Mouse (Mus musculus): Measurements from ENCODE around the gene Palld.

Palld gene

DNA sequence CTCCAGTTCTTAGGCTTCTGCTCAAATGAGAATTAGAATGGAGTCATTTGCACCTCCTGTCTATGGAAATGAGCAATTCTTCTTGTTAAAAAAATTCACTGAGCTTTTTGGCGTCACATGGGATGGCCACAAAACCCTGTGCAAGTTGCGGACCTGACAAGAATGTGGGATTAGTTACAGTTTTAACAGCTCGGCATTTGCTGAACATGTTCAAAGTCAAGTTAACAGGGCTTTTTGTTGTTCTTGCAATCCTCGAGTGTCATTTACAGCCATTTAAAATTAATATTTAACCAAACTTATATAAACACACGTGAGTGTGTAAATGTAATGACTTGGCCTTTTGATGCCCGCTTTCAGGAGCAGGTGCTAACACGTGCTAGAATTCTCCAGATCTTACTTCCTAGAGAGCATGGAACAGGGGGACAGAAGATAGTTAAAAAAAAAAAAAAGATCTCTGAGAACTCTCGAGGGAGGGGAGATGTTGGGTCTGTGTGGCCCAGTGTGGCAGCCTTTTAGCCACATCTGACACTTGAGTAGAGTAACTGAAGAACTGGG is 276.8 kb downstream of the Palld start:
- DNase-seq: no peak

DNA sequence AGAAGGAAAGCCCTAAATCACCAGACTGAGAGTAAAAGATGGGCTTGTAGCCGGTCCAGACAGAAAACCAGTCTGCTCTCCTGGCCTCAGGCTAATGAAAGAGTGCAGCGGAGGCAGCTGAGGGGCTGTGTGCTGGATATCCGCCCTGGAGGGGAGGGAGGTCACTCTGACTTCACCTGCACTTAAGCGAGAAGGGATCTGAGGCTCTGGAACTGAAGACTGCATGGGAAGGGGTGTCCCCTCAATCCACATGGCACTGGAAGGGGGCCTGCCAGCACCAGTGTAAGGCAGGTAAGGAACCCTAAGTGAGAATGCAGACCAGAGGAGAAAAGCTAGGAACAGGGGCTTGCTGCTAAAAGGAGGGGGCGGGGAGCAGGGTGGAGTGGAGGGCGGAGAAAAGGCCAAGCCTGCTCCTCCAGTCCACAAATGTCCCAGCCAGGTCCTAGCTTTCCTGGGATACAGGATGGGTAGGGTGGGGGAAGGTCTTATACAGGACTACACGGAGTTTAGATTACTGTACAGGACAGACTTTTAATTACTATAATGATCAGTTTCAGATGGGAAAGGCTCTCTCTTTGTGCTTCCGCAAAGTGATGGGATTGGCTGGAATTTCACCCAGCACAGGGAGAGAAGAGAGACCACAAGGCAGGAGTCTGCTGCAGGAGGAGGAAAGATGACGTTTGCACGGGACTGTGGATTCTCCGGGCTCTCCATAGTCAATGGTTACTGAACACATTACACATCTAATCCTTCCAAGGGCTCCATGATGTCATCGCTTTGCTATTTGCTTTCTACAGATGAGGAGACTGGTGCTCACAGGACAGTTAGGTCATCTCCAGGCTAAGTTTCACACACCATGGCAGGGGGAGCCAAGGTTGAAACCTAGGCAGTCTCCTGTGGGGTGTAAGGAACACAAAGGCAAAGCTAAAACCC is 278.7 kb downstream of the Palld start:
- DNase-seq: no peak

DNA sequence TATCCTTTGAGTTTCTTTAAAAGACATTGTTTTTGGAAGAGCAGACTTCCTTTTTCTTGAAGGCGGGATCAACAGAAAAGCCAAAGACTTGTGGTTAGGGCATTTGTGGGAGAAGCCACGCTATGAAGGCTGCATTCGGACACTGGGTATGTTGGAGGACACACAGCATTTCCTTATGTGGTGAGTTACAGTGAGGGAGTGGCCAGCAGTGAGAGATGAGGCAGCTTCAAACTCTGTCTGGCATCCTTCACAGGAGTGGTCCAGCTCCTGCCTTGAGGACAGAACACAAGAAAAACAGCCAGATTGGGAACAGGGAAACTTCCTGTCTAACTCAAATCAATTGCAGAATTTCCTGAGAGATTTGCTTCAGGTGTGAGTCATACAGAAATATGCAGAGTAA is 281.2 kb downstream of the Palld start:
- no peak for DNase-seq

DNA sequence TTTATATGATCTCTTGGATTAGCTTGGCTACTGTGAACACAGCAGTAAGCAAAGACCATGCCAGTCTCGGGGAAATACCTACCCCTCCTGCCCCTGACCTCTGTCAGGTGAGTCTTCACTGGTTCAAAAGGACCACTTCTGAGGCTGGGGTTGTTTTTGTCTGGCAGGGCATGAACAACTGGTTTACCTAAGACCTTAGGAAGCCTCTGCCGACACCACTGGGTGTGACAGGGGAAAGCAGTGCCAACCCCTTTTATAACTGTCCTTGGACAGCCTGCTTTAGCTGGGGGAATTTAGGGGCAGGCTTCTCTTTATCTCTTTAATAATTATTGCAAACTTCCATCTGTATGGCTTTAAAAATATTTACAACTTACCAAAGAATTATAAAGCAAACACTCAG is 284.8 kb downstream of the Palld start:
- DNase-seq: no peak

DNA sequence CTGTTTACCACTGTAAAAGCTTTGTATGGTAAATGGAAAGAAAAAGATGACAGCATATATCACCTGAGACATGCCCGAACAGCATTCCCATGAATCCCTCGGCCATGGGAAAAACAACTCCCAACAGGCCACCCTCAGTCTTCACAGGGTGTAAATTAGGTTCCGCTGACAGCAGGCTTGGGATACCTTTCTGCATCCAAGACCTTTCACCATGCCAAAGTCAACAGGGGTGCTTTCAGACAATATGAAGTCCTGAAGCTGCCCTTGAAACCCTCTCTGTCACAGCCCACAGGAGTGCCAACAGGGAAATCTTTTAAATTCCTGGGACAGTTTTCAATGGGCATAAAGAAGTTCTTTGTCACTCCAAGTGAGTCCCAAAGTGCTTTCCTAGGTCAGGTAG is 285.4 kb downstream of the Palld start:
- DNase-seq: no peak

DNA sequence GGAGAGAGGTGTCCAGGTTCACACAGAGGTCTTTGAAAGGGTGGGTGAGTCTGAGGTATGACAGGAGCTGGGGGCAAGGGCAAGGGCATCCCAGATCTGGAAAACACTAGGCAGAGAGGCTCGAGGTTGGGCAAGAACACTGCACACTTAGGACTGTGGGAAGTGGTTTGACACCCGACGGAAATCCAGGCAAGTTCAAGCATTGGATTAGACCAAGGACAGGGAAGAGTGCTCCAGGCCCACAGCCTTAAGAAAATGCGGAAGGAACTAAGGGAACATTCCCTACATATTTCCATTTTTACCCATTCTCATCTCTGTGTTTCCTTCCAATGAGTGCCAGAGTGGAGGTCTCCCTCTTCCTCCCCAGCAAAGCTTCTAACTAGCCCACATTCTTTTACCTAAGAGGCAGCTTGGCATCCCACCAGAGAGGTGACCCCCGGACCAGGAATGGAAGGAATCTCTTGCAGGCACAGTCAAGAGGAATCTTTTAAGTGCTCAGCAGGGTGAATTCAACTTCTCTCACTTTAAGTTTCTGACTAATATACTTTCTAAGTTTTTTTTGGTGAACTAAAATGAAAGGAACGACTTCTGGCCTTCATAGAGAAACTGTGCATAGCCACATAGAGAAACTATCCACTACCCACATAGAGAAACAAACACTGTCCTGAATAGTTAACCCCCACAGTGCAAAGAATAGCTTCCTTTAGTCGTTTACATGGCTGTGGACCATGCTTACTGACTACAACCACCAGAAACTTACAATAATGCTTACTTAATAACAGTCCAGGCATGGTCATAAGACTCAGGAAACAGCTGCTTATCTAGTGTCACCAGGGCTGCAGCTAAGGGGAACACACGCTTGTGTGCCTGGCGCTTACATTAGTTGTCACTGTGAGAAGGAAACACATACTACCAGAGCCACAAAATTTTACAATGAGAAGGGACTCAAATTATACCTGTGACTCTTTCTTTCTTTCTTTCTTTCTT is 286.5 kb downstream of the Palld start:
- DNase-seq: no peak

DNA sequence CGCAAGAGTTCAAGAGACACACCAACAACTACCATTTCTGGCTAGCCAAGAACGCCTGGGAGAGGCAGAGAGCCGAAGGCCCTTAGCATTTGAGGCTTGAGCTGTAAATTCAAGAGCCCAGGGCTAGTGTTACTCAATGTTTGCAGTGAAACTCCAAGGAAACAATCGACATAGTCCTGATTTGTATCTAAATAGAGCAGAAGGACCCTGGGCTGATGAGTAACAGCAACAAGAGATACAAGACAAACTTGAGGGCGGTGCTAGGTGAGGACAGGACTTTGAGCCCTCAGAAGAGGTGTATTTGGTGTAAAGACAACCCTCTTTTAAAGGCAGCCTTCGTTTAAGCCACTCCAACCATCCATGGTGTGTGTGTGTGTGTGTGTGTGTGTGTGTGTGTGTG is 290.7 kb downstream of the Palld start:
- DNase-seq: no peak

DNA sequence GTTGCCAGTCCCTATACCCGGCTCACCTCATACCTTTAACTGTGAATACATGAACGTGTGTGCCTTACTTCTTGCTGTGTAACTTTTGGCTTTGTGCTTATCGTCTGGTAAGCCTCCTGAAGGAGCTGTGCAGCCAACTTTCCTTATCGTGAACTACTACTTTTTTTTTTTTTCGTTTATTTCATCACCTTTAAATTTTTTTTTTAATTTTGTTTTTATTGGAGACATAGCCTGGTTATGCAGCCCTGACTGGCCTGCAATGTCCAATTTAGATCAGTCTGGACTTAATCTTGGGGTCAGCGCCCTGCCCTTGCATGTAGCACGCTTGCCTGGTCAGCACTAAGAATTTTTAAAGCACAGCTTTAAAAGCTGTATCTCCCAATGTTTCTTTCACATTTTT is 291.4 kb downstream of the Palld start:
- DNase-seq: no peak

DNA sequence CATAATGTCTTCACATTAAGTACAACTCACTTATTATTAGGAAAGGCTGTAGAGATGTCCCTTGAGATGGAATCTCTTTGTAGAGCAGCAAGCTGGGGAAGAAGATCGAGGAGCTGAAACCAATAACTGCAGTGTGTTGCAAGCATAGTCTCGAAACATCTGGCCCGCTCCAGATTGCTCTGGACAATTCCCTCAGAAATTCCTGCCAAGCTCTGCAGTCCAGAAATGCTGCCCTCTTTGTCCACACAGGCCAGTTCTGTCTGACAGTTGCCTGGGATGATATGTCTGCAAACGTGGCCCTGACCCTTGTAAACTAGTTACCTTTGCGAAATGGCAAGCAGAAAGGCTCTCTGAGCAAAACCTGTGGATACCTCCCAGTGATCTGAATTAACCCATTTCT is 291.9 kb downstream of the Palld start:
- no peak for DNase-seq

DNA sequence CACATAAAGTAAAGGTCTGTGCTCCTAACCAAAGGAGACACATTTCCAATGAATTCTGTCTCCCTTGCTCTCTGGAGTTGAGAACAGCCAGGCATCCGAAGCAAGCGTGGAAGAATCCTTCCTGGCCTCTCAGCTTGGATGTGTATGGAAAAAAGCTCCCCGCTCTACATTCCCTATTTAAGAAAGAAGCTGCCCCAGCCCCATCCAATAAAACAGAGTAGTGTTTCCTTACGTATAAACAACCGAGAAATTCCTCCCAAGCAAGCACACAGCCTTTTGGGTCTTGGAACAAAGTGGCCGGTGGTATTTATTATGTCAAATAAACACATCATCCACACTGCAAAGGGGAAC is 295.1 kb downstream of the Palld start:
- DNase-seq: no peak

DNA sequence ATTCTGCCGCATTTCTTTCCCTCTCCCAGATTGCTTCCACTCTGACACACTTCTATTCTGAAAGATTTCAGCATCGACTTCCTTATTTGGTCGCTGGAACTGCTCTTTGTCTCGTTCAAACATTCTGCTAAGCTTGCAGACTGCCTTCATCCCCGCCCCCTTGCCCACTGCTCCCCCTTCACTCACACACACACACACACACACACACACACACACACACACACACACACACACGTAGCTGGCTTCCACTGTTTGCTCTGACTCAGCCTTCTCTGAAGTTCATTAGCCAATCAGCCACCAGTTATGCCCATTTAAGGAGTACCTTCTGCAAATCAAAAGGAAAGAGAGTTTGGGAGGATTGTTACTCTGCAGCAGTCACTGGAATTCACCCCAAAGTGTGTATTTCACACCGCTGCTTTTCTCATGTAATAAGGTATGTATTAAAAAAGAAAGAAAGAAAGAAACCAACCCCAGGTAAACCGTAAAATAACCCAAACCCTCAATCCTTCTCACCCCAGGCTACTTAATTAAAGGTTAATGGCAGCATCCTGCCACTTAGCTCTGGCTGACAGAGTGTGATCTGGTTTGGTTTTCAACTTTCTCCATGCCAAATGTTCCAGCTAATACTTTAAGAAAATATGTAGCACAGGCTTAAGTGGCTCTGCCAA is 295.6 kb downstream of the Palld start:
- peak; percentile 21 to 53 for DNase-seq

DNA sequence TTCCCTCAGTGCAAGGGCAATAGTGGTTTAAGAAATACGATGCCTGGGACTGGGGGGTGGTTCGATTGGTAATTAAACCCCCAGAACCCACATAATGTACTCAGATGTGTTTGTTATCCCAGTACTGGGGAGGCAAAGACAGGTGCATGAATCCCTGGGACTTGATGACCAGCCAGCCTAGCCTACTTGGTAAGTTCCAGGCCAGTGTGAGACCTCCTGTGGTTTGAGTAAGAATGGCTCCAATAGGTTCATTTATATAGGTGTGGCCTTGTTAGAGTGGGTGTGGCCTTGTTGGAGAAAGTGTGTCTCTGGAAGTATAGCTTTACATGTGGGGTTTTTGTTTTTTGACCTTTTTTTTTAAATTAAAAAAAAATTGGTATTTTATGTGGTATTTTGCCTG is 297.6 kb downstream of the Palld start:
- no peak for DNase-seq

DNA sequence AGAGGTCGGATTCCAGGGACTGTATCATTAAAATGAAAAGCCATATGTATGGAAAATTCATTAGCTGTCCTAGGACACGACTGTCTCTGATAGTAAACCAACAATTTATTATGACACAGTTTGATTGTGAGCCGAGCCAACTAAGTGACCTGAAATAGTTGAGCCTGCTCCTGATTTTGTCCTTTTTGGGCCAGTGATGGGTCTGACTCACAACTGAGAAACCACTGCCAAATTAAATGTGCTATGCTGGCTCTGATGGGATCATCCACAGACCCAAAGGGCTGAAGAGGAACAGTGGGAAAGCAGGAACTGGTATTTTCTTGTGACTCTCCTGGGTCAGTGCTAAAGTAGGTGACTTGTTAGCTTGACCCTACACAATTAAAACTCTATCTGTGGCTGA is 305.6 kb downstream of the Palld start:
- no peak for DNase-seq

DNA sequence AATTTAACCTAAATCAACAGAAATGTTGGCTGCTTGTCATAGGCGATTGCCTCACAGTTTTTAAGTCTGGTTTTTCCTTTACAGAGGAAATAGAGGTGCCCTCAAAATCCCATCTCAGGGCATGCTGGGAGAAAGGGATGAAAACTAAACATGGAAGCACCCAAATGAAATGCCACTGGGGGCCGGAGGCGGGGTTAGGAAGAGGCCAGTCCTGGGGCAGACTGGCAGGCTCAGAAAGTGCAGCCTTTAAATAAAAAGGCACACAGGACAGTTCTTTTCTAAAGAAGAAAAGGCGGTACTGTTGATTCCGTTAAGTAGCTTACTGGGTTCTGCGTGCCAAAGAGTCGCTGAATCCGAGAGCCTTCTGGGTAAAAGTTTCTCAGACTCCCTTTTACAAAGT is 311.0 kb downstream of the Palld start:
- peak; percentile 11 for DNase-seq

DNA sequence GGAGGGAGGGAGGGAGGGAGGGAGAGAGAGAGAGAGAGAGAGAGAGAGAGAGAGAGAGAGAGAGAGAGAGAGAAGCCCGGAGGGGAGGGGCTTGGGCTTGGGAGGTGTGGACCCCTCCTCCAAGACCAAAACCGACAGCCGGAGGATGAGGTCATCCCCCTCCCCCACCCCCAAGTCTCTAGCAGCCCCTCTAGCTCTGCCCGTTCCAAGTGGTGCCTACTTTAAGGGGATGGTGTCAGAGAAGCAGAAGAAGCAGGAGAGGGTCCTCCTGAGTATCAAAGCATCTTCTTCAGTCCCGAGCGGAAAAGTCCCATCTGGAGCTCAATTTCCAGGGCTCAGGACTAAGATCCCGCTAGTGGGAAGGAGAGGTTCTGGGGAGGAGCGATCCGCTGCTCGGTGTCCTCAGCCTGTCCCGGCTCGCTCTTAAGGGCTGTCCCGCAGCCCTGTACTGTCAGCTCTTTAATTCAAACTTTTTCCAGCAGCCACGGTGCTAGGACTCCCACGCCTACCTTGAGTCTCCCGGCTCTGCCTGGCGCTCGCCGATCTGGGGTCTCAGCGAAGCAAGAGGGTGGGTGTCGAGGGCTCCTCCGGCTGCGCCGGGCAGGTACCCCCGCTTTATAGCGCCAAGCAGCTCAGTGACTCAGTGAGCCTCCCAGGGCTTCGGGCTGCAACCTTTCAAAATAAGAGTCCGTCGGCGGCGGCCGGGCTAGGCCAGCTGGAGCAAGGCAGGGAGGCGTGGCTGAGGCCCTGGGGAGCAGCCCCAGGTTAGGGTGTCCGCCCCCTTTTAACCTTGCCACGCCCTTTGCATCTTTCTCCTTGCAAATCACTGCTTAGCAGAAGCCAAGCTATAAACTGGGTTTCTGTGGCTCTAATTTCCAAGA is 311.7 kb downstream of the Palld start:
- peak; percentile 74 to 80 for DNase-seq

DNA sequence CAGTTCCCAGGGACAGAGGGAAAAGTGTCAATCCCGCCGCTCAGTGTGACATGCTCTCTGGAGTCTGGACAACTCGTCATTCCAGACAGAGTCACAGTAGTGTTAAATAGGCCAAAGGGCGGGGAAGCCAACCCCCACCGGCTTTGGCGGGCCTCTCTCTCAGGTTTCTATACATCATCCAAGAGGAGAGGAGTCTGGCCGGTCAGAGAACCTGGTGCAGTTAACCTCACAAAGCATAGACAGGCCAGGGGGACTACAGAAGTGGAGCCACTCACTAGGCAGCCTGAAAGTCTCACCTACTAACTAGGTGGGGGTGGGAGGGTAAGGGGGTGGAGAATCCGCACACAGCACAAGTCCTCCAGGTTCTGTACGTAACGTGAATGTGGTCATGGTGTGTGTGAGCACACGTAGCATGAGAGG is 312.5 kb downstream of the Palld start:
- peak; percentile 15 to 16 for DNase-seq

DNA sequence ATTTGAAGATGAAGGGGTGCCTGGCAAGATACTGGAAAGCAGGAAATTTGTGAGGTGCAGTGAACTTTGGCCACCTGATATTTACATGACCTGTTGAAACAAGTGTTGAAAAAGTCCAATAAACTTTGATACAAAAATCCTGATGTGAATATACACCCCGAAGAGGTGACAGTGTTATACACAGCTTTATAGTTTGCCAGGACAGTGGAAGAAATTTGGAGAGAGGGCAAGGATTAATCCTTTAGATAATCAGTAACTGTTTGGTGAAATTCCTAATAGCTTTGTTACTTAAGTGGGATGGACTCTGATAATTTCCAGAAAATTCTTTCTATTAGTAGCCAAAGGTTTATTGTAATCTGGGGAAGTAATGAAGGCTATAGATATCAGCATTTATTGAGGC is 314.2 kb downstream of the Palld start:
- no peak for DNase-seq

DNA sequence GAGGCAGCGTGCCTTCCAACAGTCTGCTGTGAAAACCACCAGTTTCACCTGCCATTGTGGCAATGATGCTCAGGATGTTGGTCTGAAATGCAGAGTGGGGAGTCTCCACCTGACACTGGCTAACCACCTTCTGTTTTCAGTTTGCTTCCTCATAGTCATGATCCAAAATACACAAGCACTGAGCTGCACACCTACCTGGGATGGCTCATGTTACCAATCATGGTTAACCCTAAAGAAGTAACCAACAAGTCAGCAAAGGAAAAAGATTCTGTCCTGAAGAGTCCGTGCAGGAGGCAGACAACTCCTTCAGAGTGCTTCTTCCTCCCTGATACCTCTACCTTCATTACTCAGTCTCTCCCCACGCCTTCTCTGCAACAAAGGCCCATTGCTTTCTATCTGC is 314.8 kb downstream of the Palld start:
- no peak for DNase-seq

DNA sequence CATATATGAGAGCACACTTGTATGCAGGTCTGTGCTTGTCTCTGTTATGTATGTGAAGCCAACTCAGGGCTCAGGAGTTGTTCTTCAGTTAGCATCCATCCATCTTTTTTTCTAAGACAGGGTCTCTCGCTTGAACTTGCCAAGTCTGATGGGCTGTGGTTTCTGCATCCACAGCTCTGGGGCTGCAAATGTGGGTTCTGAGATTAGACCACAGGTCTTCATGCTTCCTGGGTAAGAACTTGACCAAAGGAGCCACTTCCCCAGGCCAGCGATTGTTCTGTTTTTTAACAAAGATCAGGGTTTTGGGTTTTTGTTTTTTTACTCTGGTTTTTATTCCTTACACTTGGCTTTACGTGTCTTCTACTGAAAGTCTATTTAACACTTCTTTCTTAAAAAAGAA is 316.0 kb downstream of the Palld start:
- DNase-seq: no peak

DNA sequence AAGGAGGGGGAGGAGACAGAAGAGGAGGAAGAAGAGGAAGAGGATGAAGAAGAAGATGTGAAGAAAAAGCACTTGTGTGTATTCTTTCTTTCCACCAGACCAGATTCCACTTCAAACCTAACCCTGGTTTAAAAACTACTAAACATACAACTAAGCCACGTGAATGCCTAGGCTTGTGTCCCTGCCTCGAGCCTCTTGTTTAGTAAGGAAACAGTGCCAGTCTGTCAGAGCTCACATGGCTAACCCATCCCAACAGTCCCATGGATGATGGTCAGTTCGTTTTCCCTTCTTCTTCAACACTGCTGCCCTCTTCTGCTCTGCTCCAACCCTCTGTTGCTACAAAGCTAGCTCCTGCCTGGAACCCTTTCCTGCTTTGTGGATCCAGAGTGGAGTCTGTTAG is 316.7 kb downstream of the Palld start:
- DNase-seq: no peak

DNA sequence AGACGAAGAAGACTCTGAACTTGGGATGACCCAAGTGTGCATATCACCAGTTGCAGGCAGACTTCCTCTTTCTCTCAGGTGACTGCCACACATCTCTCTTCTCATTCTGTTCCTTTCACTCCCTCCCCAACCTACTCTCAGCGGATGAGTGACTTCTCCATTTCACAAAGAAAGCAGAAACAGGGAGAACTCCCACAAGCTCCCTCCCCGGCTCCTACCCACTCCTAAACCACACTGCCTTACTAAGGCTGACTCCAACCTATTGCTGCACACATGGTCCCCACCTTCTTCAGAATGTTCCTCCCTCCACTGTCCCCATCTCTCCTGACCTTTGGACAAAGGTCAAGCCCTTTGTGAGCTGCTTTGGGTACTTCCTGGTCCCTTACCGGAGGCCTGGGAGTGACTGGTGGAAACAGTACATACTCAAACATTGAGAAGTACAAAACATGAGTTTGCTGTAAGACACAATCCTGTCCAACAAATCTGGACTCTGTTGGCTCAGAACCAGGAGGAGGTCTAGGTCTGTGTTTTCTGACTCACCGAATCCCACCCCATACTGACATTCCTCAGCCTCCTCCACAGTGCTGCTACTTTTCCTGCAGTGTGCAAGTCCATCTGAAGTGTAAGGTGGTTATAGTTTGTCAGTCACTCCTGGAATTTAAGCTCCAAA is 317.6 kb downstream of the Palld start:
- DNase-seq: no peak
